Mouse (Mus musculus) ES-E14 (cell line): Measurements from ENCODE around the gene Slc25a19.

Experiments used
- CHD2 ChIP-seq: IDR thresholded peaks from 2 replicates; pipeline ENCODE4 v1.6.1; 2014; ENCODE audit warnings: mild to moderate bottlenecking, low read depth, low read length, inconsistent platforms
- HCFC1 ChIP-seq: IDR thresholded peaks from 2 replicates; pipeline ENCODE4 v1.6.1; 2012; ENCODE audit warnings: low read length, inconsistent platforms, borderline replicate concordance; ENCODE audit not compliant: insufficient read depth
- MAFK ChIP-seq: IDR thresholded peaks from 2 replicates; pipeline ENCODE4 v1.6.1; 2014; ENCODE audit warnings: mild to moderate bottlenecking, low read depth, low read length, inconsistent platforms; ENCODE audit not compliant: insufficient read depth
- ZC3H11A ChIP-seq: IDR thresholded peaks from 2 replicates; pipeline ENCODE4 v1.6.1; 2012; ENCODE audit warnings: low read depth, mild to moderate bottlenecking, inconsistent platforms, low read length, borderline replicate concordance
- ZNF384 ChIP-seq: IDR thresholded peaks from 2 replicates; pipeline ENCODE4 v1.6.1; 2012; ENCODE audit warnings: low read depth, low read length, inconsistent platforms

- TF ChIP-seq ZC3H11A (no peak), CHD2 (no peak), MAFK (no peak), ZNF384 (no peak), HCFC1 (no peak)
Measured at GRCm38 (mm10) chr11:115586403-115586802, 41.7 kb downstream of the Slc25a19 start.
